Mouse (Mus musculus) midbrain, postnatal 0 days (tissue): ENCODE results near the gene Poglut1. TPM values are rescaled to one million over a fixed set of nuclear protein-coding genes. Genes with fewer than 3 reads are reported as not detected.
A peak's percentile ranks its signal among the peaks of the same experiment; 100 is the strongest.

ENCODE experiments used
- ATAC-seq: fragments of 200-750 bp; cut with Nextera tagmentation; 2 replicates; pipeline ENCODE4 v1.8.0; 2017; ENCODE audit warnings: moderate number of reproducible peaks, mild to moderate bottlenecking, moderate TSS enrichment, moderate library complexity; ENCODE audit not compliant: low FRiP score
- DNase-seq: peaks from one replicate; pipeline ENCODE4 v3.0.0-alpha.2; 2015; ENCODE audit warnings: low spot score
- H3K27ac ChIP-seq: fragments of 300-500 bp; sonication (generic); 2 replicates; pipeline ENCODE4 v1.5.1; 2014; ENCODE audit warnings: low read depth, mild to moderate bottlenecking, low read length, mixed read lengths
- H3K27me3 ChIP-seq: fragments of 300-500 bp; sonication (generic); 2 replicates; pipeline ENCODE4 v1.6.1; 2014; ENCODE audit warnings: low read length, control low read depth, mixed read lengths; ENCODE audit not compliant: insufficient read depth
- H3K36me3 ChIP-seq: fragments of 300-500 bp; sonication (generic); 2 replicates; pipeline ENCODE4 v1.6.1; 2014; ENCODE audit warnings: low read length, control low read depth, mixed read lengths; ENCODE audit not compliant: insufficient read depth
- H3K4me1 ChIP-seq: fragments of 300-500 bp; sonication (generic); 2 replicates; pipeline ENCODE4 v1.6.1; 2014; ENCODE audit warnings: mild to moderate bottlenecking, control low read depth, antibody characterized with exemption, low read length, mixed read lengths; ENCODE audit not compliant: insufficient read depth
- H3K4me2 ChIP-seq: fragments of 300-500 bp; sonication (generic); 2 replicates; pipeline ENCODE4 v1.6.1; 2014; ENCODE audit warnings: low read depth, mild to moderate bottlenecking, low read length, mixed read lengths; ENCODE audit not compliant: poor library complexity, severe bottlenecking
- H3K4me3 ChIP-seq: fragments of 300-500 bp; sonication (generic); 2 replicates; pipeline ENCODE4 v1.5.1; 2014; ENCODE audit warnings: low read depth, mild to moderate bottlenecking, low read length, moderate library complexity
- H3K9ac ChIP-seq: fragments of 300-500 bp; sonication (generic); replicated peaks from 2 replicates; pipeline ENCODE4 v1.6.1; 2014; ENCODE audit warnings: mild to moderate bottlenecking, low read length, moderate library complexity, mixed read lengths; ENCODE audit not compliant: poor library complexity, severe bottlenecking
- H3K9me3 ChIP-seq: fragments of 300-500 bp; sonication (generic); 2 replicates; pipeline ENCODE4 v1.6.1; 2016; ENCODE audit warnings: low read length, control low read depth
- CTCF ChIP-seq: IDR thresholded peaks from 2 replicates; pipeline ENCODE4 v1.5.1; 2016; ENCODE audit warnings: antibody characterized with exemption, mild to moderate bottlenecking
- WGBS: fragments of 180-500 bp; shearing (Covaris S2); extraction: QIAGEN DNeasy Blood & Tissue Kit; methylation state at CpG from one replicate; pipeline ENCODE4 v1.1.7; 2014; 5-methylcytosine and 5-hydroxymethylcytosine counted together
- polyA plus RNA-seq: library from polyadenylated mRNA; unstranded; fragments of >200 nt; fragmentation: Nextera tagmentation; extraction: Ambion mirVana; gene quantifications from 2 replicates; pipeline ENCODE4 v1.2.1, GENCODE M21; 2015
- total RNA-seq: library from RNA; depleted of rRNA; stranded (reverse); fragments of >200 nt; gene quantifications from 2 replicates; pipeline ENCODE4 v1.2.3, GENCODE M21; 2014; rRNA removed

Gene Poglut1
- total and polyA plus RNA-seq, 2 experiments from 2014 or later: 33.1 to 41.5 TPM

DNA sequence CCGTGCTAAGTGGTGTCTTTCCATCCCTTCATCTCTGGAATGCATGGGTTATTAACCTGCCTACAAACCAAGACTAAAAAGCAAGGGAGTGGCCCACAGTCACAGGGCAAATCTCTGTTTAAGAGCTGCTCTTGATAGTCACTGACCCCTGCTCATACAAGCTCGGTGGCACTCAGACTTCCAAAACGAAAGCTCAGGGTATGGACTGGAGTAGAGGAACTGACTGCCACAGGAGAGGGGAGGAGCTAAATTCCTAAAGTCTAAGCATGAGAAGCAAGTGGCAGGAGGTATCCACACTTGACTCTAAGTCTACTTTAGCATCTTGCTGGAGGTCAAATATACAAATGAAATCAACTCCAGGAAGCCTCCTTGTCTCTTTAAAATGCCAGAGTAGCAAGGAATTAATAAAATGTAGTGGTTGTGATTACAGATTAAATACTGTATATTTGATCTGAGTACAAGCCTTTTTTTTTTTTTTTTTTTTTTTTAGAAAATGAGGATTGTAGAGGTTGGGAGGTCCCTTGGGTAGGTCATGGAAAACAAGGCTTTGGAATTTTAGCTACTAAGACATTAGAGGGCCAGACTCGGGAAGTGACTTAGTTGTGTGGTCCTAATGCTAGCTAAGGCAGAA, 74.3 kb downstream of the Poglut1 start:
- Histone ChIP-seq H3K4me2 (peak overlapping the region; percentile 55), H3K9ac (no peak overlapping the region), H3K4me1 (no peaks in the 10 kb centered on the region), H3K27ac (no peak overlapping the region), H3K9me3 (no peaks in the 10 kb centered on the region), H3K36me3 (no peaks in the 10 kb centered on the region), H3K27me3 (no peaks in the 10 kb centered on the region), H3K4me3 (no peak overlapping the region)
- no peak for TF ChIP-seq CTCF
- WGBS: 65% methylated on average over 4 of the region's 4 CpGs
- ATAC-seq: no peak
- DNase-seq: no peak

Other genes starting within 250 kb of the Poglut1 start
- gene Maats1, start 208.1 kb downstream of the Poglut1 start, total RNA-seq: 1.2 and 2.1 TPM in 2 replicates
- 1.0 and 1.5 TPM in 2 replicates for gene Maats1, start 208.1 kb downstream of the Poglut1 start, polyA plus RNA-seq
- gene Cox17, start 203.3 kb downstream of the Poglut1 start, total RNA-seq: 14.5 and 15.0 TPM in 2 replicates
- 65.3 and 66.1 TPM in 2 replicates for gene Cox17, start 203.3 kb downstream of the Poglut1 start, polyA plus RNA-seq
- gene Gm21987, start 203.2 kb downstream of the Poglut1 start, total RNA-seq: not detected in 2 replicates
- not detected in 2 replicates for gene Gm21987, start 203.2 kb downstream of the Poglut1 start, polyA plus RNA-seq
- gene Popdc2, start 188.0 kb downstream of the Poglut1 start, total RNA-seq: 1.5 TPM in 2 replicates
- gene Popdc2, start 188.0 kb downstream of the Poglut1 start, polyA plus RNA-seq: 0.49 and 0.69 TPM in 2 replicates
- 1.4 and 1.5 TPM in 2 replicates for gene Pla1a, start 117.1 kb downstream of the Poglut1 start, total RNA-seq
- 0.97 and 1.6 TPM in 2 replicates for gene Pla1a, start 117.1 kb downstream of the Poglut1 start, polyA plus RNA-seq
- 50.4 and 54.8 TPM in 2 replicates for gene Adprh, start 97.6 kb downstream of the Poglut1 start, total RNA-seq
- 147 and 148 TPM in 2 replicates for gene Adprh, start 97.6 kb downstream of the Poglut1 start, polyA plus RNA-seq
- 0.33 TPM in 1 of 2 replicates, not detected in the other for gene Cd80, start 94.7 kb downstream of the Poglut1 start, total RNA-seq
- 0.33 and 0.39 TPM in 2 replicates for gene Cd80, start 94.7 kb downstream of the Poglut1 start, polyA plus RNA-seq
- gene Timmdc1, start 27.6 kb downstream of the Poglut1 start, total RNA-seq: 29.4 and 33.1 TPM in 2 replicates
- 25.8 and 26.3 TPM in 2 replicates for gene Timmdc1, start 27.6 kb downstream of the Poglut1 start, polyA plus RNA-seq
- gene Tmem39a, start 8.4 kb upstream of the Poglut1 start, total RNA-seq: 15.1 and 25.5 TPM in 2 replicates
- gene Tmem39a, start 8.4 kb upstream of the Poglut1 start, polyA plus RNA-seq: 13.2 and 15.1 TPM in 2 replicates
- 10.0 and 10.5 TPM in 2 replicates for gene Arhgap31, start 163.0 kb upstream of the Poglut1 start, total RNA-seq
- gene Arhgap31, start 163.0 kb upstream of the Poglut1 start, polyA plus RNA-seq: 2.9 and 3.2 TPM in 2 replicates
- 30.6 and 30.9 TPM in 2 replicates for gene B4galt4, start 192.0 kb upstream of the Poglut1 start, total RNA-seq
- gene B4galt4, start 192.0 kb upstream of the Poglut1 start, polyA plus RNA-seq: 26.5 and 28.1 TPM in 2 replicates